Mouse (Mus musculus): Measurements from ENCODE around the gene Galnt18.

Galnt18 gene

GRCm38 (mm10) chr7:111779504-111780242 is at the start of gene Galnt18:
Galnt18 (minus strand) TSS chr7:111779977.
- DNase-seq = peak; percentile 16 to 31

- DNase-seq = no peak
Observed at GRCm38 (mm10) chr7:111827337-111827736, 47.6 kb upstream of the Galnt18 start.

- no peak for DNase-seq
Observed at GRCm38 (mm10) chr7:111813093-111813492, 33.3 kb upstream of the Galnt18 start.

GRCm38 (mm10) chr7:111811036-111811435 is 31.3 kb upstream of the Galnt18 start:
- no peak for DNase-seq

- no peak for DNase-seq
Observed at GRCm38 (mm10) chr7:111809796-111810195, 30.0 kb upstream of the Galnt18 start.

- no peak for DNase-seq
Observed at GRCm38 (mm10) chr7:111806083-111806482, 26.3 kb upstream of the Galnt18 start.

DNA sequence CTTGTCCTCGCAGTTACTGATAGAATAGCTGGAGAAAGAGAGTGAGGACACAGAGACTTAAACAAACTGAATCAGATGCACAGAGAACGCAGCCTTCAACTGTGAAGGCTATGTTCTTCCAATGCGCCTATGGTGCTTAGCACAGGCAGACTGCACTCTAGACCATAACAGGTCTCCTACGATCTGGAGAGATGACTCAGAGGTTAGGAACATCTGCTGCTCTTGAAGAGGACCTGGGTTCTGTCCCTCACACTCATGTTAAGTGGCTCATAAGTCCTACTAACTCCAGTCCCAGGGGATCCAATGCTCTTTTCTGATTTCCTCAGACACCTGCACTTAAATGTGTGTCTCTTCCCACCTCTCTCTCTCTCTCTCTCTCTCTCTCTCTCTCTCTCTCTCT is 24.9 kb upstream of the Galnt18 start:
- DNase-seq = no peak

DNA sequence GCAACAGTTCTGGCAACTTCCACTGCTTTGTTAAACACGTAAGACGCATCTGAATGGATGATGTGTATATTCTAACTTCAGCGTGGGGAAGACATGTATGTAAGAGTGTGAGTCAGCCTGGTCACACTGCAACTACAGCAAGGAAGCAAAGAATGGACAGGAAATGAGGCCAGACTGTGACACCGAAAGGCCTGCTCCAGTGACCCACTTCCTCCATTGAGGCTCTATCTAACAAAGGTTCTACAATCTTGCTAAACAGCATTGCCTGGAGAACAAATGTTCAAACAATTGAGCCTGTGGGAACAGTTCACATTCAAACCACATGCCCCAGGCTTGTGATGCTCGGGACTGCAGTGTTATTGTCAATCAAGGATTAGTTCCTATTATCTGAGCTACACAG is 21.0 kb upstream of the Galnt18 start:
- DNase-seq = no peak

DNA sequence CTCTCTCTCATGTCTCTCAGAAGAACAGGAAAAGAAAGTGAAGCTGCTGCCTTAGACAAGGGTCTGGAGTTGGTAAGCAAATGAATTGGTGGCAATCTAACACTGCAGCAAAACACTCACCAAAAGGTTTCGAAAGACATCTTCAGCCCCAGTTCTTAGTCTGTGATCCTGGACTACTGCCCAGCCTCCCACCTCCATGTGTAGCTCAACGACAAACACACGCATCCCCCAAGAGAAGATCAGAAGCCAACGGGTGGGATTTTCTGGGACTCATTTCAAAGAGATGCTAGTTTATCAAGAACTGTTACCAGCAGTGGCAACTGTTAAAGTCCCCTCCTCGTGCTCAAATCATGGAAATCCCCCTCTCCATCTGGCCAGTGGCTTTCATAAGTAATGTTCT is 20.3 kb upstream of the Galnt18 start:
- DNase-seq = no peak

GRCm38 (mm10) chr7:111799021-111799420 is 19.2 kb upstream of the Galnt18 start:
- no peak for DNase-seq

- no peak for DNase-seq
Observed at GRCm38 (mm10) chr7:111797337-111798010, 17.7 kb upstream of the Galnt18 start.

- no peak for DNase-seq
Observed at GRCm38 (mm10) chr7:111795059-111795458, 15.3 kb upstream of the Galnt18 start.

DNA sequence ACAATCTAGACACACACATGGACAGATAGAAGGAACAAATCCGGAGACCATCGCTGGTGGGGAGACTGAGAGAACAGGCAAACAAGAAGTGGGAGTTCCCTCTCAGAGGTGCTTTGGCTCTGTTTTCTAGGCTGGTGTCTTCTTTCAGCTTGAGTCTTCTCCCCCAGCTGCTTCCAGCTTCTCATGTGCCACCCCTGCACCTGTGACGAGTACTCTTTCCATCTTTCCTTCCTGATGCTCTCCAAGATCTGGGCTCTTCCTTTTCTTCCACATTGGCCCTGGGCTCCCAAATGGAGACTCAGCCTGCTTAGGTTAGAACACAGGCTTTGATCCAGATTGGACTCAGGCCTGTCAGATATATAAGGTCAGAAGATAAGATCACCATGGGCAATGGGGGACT is 12.4 kb upstream of the Galnt18 start:
- DNase-seq = no peak

DNA sequence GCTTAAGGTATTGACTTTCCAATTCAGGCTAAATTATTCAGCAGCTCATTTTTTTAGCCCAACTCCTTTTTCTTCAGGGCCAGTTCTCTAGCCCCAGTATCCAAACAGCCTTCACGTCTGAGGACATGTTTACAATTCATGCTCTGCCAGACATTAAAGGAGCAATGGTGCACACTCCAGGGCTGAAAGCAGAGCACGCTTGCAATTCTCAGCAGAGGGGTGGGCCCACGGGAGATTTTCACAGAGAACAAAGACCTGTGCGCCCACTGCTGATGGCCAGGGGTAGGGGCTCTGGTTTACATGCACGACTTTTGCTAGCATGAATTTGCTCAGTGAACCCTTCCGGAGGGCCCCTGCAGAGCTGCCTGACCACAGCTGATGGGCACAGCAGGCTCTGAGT is 11.6 kb upstream of the Galnt18 start:
- DNase-seq = no peak

- no peak for DNase-seq
Observed at GRCm38 (mm10) chr7:111787921-111788320, 8.1 kb upstream of the Galnt18 start.

DNA sequence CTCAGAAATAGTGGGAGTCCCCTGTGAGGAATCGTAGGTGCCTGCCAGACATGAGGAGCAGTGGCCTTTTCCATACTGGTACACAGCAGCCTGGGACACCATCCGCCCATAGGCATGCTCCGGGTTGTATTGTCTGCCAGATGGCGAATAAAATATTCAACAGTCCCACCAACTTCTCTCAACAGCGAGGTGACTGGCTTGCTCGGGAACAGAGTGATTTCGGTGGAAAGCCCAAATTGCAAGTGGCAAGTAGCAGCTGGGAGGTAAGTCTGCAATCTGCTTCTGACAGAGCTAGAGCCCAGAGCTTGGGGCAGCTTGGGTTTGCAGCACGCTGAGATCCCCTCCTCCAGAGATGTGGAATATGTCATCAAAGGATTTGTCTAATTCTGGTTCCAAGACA is 5.7 kb upstream of the Galnt18 start:
- DNase-seq = no peak

- peak; percentile 10 to 11 for DNase-seq
Observed at GRCm38 (mm10) chr7:111782126-111782525, 2.3 kb upstream of the Galnt18 start.

GRCm38 (mm10) chr7:111781316-111781715 is 1.5 kb upstream of the Galnt18 start:
- no peak for DNase-seq

DNA sequence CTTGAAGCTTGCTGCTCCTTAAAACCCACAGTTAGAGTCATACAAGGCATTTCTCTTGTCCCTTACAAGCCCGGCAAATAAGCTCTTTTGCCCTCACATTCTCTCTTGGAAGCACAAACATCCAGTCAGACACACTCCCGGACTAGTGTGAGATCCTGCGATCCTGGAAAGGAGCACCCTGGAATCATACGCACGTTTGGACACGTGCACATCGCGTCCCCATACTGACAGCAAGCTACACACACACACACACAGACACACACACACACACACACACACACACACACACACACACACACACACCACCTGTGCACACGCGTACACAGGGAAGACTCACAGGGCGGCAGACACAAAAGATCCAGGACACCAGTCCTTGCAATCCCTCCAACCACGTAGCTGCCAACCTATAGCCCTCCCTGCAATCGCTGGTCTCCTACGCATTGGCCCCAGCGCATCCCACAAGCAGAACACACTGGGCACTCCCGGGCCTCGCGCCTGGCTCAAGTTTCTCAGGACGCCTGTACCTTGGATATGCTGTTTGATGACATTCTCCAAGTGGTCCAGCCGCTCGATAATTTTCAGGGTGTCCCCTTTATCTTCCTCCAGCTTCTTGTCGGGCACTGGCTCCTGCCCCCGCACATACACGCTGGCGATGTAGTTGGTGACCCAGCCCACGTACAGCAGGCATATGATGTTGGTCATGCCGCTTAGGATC is 831 bp downstream of the Galnt18 start:
- no peak for DNase-seq

DNA sequence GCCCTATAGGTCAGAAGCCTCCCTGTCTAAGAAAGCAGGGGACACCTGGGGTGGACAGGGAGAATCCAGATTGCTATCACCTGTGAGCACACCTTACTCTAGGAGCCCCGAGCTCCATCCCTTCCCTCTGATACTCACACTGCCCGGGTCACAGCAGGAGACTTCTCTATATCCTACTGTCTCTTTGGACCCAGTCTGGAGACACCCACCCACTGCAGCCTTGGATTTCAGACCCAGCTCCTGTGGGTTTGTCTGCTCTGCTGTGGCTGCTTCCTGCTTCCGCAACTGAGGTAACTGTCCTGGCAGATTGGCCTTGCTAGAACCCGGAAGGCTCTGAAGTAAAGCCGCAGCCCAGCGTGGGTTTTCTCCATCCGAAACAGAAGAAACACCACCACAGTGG is 1.6 kb downstream of the Galnt18 start:
- DNase-seq = no peak

- DNase-seq = no peak
Observed at GRCm38 (mm10) chr7:111777186-111777585, 2.6 kb downstream of the Galnt18 start.

DNA sequence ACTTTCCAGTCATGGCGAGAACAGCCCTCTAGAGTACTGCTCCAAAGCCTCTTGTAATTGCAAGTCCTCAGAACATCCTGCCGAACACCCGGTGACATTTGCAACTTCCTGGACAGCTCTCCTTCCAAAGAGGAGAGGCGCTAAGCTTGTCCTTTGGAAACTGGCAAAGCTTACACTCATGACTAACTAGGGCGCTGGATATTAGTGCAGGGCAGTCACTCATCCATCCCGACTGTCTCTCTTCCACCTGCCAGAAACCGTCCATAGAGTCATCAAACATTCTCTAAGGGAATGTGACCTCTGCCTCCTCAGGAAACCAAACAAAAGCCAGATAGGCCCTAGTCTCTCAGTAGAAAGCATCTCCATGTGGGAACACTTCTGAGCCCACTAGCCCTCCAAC is 3.6 kb downstream of the Galnt18 start:
- DNase-seq = no peak

DNA sequence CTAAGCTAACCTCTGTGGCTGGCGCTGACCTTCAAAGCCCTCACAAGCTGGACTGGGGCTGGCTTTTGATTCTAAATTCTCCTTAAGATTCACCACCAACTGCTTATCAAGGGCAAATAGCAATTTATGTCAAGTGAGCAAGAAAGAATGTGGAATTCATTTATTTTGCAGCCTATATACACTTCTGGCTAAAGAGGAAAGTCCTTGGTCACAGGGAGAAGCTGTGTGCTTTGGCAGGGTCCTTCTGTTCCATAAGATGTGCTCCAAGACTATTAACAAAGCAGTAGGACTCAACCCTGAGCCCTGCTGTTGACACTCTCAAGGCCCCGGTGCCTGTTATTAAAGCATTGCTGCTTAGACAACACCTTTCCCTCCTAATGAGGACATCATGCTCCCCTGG is 7.4 kb downstream of the Galnt18 start:
- DNase-seq = no peak

GRCm38 (mm10) chr7:111771251-111771801 is 8.5 kb downstream of the Galnt18 start:
- DNase-seq = no peak
